Mouse (Mus musculus): ENCODE measurements around the gene Bsn. TPM values are rescaled to one million over a fixed set of nuclear protein-coding genes. Genes with fewer than 3 reads are reported as not detected.

Gene Bsn
- polyA plus RNA-seq, 1 experiment: 0.56 TPM

GRCm38 (mm10) chr9:108203015-108203414, 12.8 kb upstream of the Bsn start:
- no peaks in the 10 kb centered on the region for H3K79me2 ChIP-seq (ENCODE audit: control insufficient read depth, insufficient read depth)
- TF ChIP-seq MYOG (IDR thresholded peaks at IDR 0.05; ENCODE audit: control insufficient read depth in 1 of 3, insufficient read depth in 1 of 3, insufficient read length in 2 of 3, low read depth in 2 of 3) (no peak), SRF (IDR thresholded peaks at IDR 0.05; ENCODE audit: control insufficient read depth, insufficient read length, low read depth) (no peak), MAX (IDR thresholded peaks at IDR 0.05; ENCODE audit: low read depth) (no peak), TCF12 (IDR thresholded peaks at IDR 0.05; ENCODE audit: insufficient read depth, poor library complexity, severe bottlenecking) (no peak), USF1 (IDR thresholded peaks at IDR 0.05; ENCODE audit: low read depth) (no peak), REST (IDR thresholded peaks at IDR 0.05; ENCODE audit: insufficient read depth, insufficient read length) (no peak), CEBPB (IDR thresholded peaks at IDR 0.05; ENCODE audit: insufficient read depth, poor library complexity, severe bottlenecking) (no peak), TCF3 (IDR thresholded peaks at IDR 0.05; ENCODE audit: insufficient read length, low read depth) (no peak), POLR2AphosphoS2 (IDR thresholded peaks at IDR 0.05; ENCODE audit: insufficient read length, low read depth) (no peak), MYOD1 (IDR thresholded peaks at IDR 0.05; ENCODE audit: control insufficient read depth in 1 of 3, insufficient read length in 2 of 3, low read depth in 2 of 3) (no peak), POLR2A (IDR thresholded peaks at IDR 0.05; ENCODE audit: insufficient read length, low read depth) (no peak), E2F4 (IDR thresholded peaks at IDR 0.05; ENCODE audit: insufficient read depth) (no peak)
- H3K4me2 ChIP-seq (ENCODE audit: low read depth): no peak overlapping the region
- no peak overlapping the region for H3ac ChIP-seq (ENCODE audit: control insufficient read depth, insufficient read length)
- no peaks in the 10 kb centered on the region for H3K27me3 ChIP-seq (ENCODE audit: control insufficient read depth, insufficient read depth, insufficient read length)
- H3K4me3 ChIP-seq: no peak overlapping the region
- H3K36me3 ChIP-seq (ENCODE audit: control insufficient read depth, insufficient read depth): peaks cover 6% of the 10 kb centered on the region

- no peaks in the 10 kb centered on the region for H3K79me2 ChIP-seq (ENCODE audit: control insufficient read depth, insufficient read depth)
- no peak overlapping the region for H3K4me2 ChIP-seq (ENCODE audit: low read depth)
- no peak overlapping the region for H3ac ChIP-seq (ENCODE audit: control insufficient read depth, insufficient read length)
- peaks cover 5% of the 10 kb centered on the region for H3K36me3 ChIP-seq (ENCODE audit: control insufficient read depth, insufficient read depth)
- H3K27me3 ChIP-seq (ENCODE audit: control insufficient read depth, insufficient read depth, insufficient read length): no peaks in the 10 kb centered on the region
- TF ChIP-seq MYOD1 (IDR thresholded peaks at IDR 0.05; ENCODE audit: control insufficient read depth in 1 of 3, insufficient read length in 2 of 3, low read depth in 2 of 3): no peak
- no peak for TF ChIP-seq SRF (IDR thresholded peaks at IDR 0.05; ENCODE audit: control insufficient read depth, insufficient read length, low read depth)
- no peak for TF ChIP-seq MYOG (IDR thresholded peaks at IDR 0.05; ENCODE audit: control insufficient read depth in 1 of 3, insufficient read depth in 1 of 3, insufficient read length in 2 of 3, low read depth in 2 of 3)
- no peak for TF ChIP-seq E2F4 (IDR thresholded peaks at IDR 0.05; ENCODE audit: insufficient read depth)
- no peak for TF ChIP-seq USF1 (IDR thresholded peaks at IDR 0.05; ENCODE audit: low read depth)
- TF ChIP-seq TCF12 (IDR thresholded peaks at IDR 0.05; ENCODE audit: insufficient read depth, poor library complexity, severe bottlenecking): no peak
- no peak for TF ChIP-seq TCF3 (IDR thresholded peaks at IDR 0.05; ENCODE audit: insufficient read length, low read depth)
- no peak for TF ChIP-seq CEBPB (IDR thresholded peaks at IDR 0.05; ENCODE audit: insufficient read depth, poor library complexity, severe bottlenecking)
- no peak for TF ChIP-seq POLR2A (IDR thresholded peaks at IDR 0.05; ENCODE audit: insufficient read length, low read depth)
- no peak for TF ChIP-seq MAX (IDR thresholded peaks at IDR 0.05; ENCODE audit: low read depth)
- TF ChIP-seq POLR2AphosphoS2 (IDR thresholded peaks at IDR 0.05; ENCODE audit: insufficient read length, low read depth): no peak
- H3K4me3 ChIP-seq: no peak overlapping the region
These were observed 12.0 kb upstream of the Bsn start for GRCm38 (mm10) chr9:108202169-108202568.

GRCm38 (mm10) chr9:108201160-108201559, 11.0 kb upstream of the Bsn start:
- H3K4me2 ChIP-seq (ENCODE audit: low read depth): peak overlapping the region; percentile 71
- H3K4me3 ChIP-seq: no peak overlapping the region
- H3K79me2 ChIP-seq (ENCODE audit: control insufficient read depth, insufficient read depth): no peaks in the 10 kb centered on the region
- H3ac ChIP-seq (ENCODE audit: control insufficient read depth, insufficient read length): no peak overlapping the region
- H3K27me3 ChIP-seq (ENCODE audit: control insufficient read depth, insufficient read depth, insufficient read length): no peaks in the 10 kb centered on the region
- TF ChIP-seq MAX (IDR thresholded peaks at IDR 0.05; ENCODE audit: low read depth): no peak
- TF ChIP-seq POLR2AphosphoS2 (IDR thresholded peaks at IDR 0.05; ENCODE audit: insufficient read length, low read depth): peak; percentile 87
- TF ChIP-seq POLR2A (IDR thresholded peaks at IDR 0.05; ENCODE audit: insufficient read length, low read depth): peak; percentile 50
- TF ChIP-seq TCF12 (IDR thresholded peaks at IDR 0.05; ENCODE audit: insufficient read depth, poor library complexity, severe bottlenecking): no peak
- peaks cover 5% of the 10 kb centered on the region for H3K36me3 ChIP-seq (ENCODE audit: control insufficient read depth, insufficient read depth)

GRCm38 (mm10) chr9:108198621-108199020, 8.4 kb upstream of the Bsn start:
- TF ChIP-seq REST (IDR thresholded peaks at IDR 0.05; ENCODE audit: insufficient read depth, insufficient read length): no peak
- no peak for TF ChIP-seq CEBPB (IDR thresholded peaks at IDR 0.05; ENCODE audit: insufficient read depth, poor library complexity, severe bottlenecking)
- no peak for TF ChIP-seq TCF3 (IDR thresholded peaks at IDR 0.05; ENCODE audit: insufficient read length, low read depth)
- TF ChIP-seq E2F4 (IDR thresholded peaks at IDR 0.05; ENCODE audit: insufficient read depth): no peak
- no peak for TF ChIP-seq MYOG (IDR thresholded peaks at IDR 0.05; ENCODE audit: control insufficient read depth in 1 of 3, insufficient read depth in 1 of 3, insufficient read length in 2 of 3, low read depth in 2 of 3)
- TF ChIP-seq USF1 (IDR thresholded peaks at IDR 0.05; ENCODE audit: low read depth): no peak
- no peak for TF ChIP-seq POLR2A (IDR thresholded peaks at IDR 0.05; ENCODE audit: insufficient read length, low read depth)
- TF ChIP-seq MYOD1 (IDR thresholded peaks at IDR 0.05; ENCODE audit: control insufficient read depth in 1 of 3, insufficient read length in 2 of 3, low read depth in 2 of 3): no peak
- TF ChIP-seq SRF (IDR thresholded peaks at IDR 0.05; ENCODE audit: control insufficient read depth, insufficient read length, low read depth): no peak
- no peak for TF ChIP-seq TCF12 (IDR thresholded peaks at IDR 0.05; ENCODE audit: insufficient read depth, poor library complexity, severe bottlenecking)
- TF ChIP-seq MAX (IDR thresholded peaks at IDR 0.05; ENCODE audit: low read depth): no peak
- no peak for TF ChIP-seq POLR2AphosphoS2 (IDR thresholded peaks at IDR 0.05; ENCODE audit: insufficient read length, low read depth)
- H3K27me3 ChIP-seq (ENCODE audit: control insufficient read depth, insufficient read depth, insufficient read length): no peaks in the 10 kb centered on the region
- H3ac ChIP-seq (ENCODE audit: control insufficient read depth, insufficient read length): no peak overlapping the region
- no peaks in the 10 kb centered on the region for H3K36me3 ChIP-seq (ENCODE audit: control insufficient read depth, insufficient read depth)
- no peak overlapping the region for H3K4me2 ChIP-seq (ENCODE audit: low read depth)
- H3K4me3 ChIP-seq: no peak overlapping the region
- no peaks in the 10 kb centered on the region for H3K79me2 ChIP-seq (ENCODE audit: control insufficient read depth, insufficient read depth)
